Mouse (Mus musculus) kidney, adult 2 months (tissue): ENCODE results near the gene Kyat1.

ENCODE experiments used
- CTCF ChIP-seq: fragments of 200-500 bp; conservative IDR thresholded peaks from 2 replicates; pipeline ENCODE4 v1.5.1; 2011; ENCODE audit warnings: low read depth, mild to moderate bottlenecking, control low read depth, low read length, moderate library complexity, mixed read lengths; ENCODE audit not compliant: insufficient read depth, insufficient read length
- POLR2A ChIP-seq: fragments of 200-500 bp; IDR thresholded peaks from one replicate; pipeline ENCODE4 v1.6.1; 2011; ENCODE audit warnings: low read depth, low read length, control low read depth

DNA sequence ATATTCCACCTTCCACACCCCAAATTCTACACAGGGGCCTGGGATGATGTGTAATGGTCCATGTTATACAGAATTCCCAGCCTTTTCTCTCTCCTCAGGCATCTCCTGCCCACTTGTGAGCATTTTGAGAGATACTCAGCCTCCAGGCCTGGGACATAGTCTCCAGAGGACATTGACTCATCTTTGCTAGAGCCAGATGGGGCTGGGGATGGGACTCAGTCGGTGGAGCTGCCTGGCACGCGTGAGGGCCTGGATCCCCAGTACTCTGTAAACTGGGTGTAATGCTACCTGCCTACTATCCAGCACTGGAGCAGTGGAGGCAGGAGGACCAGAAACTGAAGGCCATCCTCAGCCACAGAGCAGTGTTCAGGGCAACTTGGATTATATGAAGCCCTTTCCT is 43.5 kb upstream of the Kyat1 start:
- TF ChIP-seq POLR2A (no peak), CTCF (no peak)
